Mouse (Mus musculus) megakaryocyte, embryonic 14.5 days (primary cell): ENCODE data around the gene Rora.

ENCODE experiments used
- FLI1 ChIP-seq: IDR thresholded peaks from 2 replicates; pipeline ENCODE4 v1.6.1; 2012; ENCODE audit warnings: low read length, inconsistent platforms, mixed read lengths
- GATA1 ChIP-seq: IDR thresholded peaks from 3 replicates; pipeline ENCODE4 v1.6.1; 2012; ENCODE audit warnings: mixed read lengths, low read length, inconsistent platforms, borderline replicate concordance

DNA sequence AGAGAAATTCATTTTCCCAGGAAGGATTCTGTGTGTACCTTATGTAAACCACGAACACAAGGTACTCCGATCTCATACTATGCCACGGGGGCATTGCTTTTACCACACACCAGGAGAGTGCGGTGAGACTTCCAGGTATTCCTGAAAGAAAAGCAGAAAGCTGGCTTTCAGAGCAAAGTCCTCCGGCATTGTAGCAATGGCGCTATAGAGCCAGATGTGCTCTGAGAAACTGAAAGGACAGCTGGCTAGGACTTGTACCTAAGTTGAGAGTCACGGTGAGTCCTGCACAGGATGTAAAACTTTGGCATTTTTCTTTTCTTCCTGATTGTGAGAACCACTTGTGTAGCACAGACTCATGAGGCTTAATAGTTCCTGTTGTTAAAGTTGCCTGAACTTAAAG, 728.2 kb downstream of the Rora start:
- TF ChIP-seq GATA1 (no peak), FLI1 (no peak)
